Mouse (Mus musculus): ENCODE data around the gene Zbtb18. TPM values are rescaled to one million over a fixed set of nuclear protein-coding genes. Genes with fewer than 3 reads are reported as not detected.
A peak's percentile ranks its signal among the peaks of the same experiment; 100 is the strongest.
"Not testable (repeated sequence)": the region's sequence is repeated elsewhere in the genome, so short reads cannot be mapped to it uniquely, and the experiment has no call there.

The Zbtb18 gene
- polyA plus RNA-seq, 2 experiments from 2014 or later, result 2.2 to 3.8 TPM

DNA sequence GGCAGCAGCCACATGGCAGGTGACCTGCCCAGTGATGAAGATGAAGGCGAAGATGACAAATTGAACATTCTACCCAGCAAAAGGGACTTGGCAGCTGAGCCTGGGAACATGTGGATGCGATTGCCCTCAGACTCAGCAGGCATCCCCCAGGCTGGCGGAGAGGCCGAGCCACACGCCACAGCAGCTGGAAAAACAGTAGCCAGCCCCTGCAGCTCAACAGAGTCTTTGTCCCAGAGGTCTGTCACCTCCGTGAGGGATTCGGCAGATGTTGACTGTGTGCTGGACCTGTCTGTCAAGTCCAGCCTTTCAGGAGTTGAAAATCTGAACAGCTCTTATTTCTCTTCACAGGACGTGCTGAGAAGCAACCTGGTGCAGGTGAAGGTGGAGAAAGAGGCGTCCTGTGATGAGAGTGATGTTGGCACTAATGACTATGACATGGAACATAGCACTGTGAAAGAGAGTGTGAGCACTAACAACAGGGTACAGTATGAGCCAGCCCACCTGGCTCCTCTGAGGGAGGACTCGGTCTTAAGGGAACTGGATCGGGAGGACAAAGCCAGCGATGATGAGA is 5.5 kb downstream of the Zbtb18 start:
- no peak for ATAC-seq

DNA sequence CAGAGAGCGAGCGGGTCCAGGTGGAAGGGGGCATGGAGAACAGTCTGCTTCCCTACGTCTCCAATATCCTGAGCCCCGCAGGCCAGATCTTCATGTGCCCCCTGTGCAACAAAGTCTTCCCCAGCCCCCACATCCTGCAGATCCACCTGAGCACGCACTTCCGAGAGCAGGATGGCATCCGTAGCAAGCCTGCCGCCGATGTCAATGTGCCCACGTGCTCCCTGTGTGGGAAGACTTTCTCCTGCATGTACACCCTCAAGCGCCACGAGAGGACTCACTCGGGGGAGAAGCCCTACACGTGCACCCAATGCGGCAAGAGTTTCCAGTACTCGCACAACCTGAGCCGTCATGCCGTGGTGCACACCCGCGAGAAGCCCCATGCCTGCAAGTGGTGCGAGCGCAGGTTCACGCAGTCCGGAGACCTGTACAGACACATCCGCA is 6.0 kb downstream of the Zbtb18 start:
- no peak for ATAC-seq

DNA sequence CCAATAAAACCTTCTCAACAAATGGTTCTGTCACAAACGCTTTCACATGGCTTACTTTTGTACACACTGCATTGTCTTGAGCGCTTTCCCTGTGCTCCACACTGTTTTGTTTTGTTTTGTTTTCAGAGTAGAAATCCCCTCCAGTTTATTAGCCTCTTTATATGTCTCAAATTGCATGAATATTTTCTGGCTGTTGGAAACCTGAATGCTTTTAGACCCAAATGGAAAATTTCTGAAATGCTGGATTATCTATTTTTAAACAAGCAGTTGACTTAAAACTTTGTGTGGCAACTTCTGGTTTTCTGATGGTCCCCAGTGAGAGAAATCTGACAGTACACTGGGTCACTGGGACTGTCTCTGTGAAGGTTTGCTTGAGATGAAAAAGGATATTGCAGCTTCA is 6.8 kb downstream of the Zbtb18 start:
- no peak for ATAC-seq

GRCm38 (mm10) chr1:177449857-177450256 is 7.7 kb downstream of the Zbtb18 start:
- not testable (repeated sequence) for ATAC-seq

DNA sequence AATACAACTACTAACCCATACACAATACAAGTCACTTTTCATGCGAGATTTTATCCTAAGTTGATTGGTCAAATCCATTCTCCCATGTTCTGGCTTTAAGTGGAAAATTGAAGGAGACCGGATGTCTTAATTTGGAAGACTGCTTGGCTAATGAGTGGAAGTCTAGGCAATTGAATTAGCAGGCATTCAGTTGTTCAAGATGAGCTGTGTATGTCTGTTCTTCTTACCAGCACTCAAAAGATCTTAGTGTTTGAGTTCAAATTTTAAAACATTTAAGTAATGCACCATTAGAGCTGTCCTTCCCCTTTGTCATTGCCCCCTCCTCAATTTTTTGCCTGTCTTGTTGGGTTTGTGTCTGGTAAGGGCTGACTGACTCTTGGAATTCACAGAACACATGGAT is 8.9 kb downstream of the Zbtb18 start:
- ATAC-seq, result no peak

DNA sequence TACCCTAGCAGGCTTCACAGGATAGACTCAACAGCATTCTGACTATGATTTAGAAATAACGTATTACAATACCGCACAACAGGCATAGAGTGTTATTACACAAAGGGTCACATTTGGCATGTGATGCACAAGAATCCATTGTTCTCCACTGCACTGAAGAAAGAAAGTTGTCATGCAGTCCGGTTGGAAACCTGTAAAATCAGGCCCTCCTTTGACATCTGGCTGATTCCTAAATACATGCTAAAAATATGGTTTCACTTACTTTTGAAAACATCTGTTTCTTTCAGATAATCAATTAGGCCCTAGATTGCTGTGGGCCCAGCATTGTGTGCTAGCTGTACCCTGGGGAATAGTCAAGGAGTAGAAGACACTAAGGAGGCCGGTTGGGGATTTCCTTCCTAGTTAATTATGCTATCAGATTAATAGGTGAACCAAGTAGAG is 9.9 kb downstream of the Zbtb18 start:
- no peak for ATAC-seq

DNA sequence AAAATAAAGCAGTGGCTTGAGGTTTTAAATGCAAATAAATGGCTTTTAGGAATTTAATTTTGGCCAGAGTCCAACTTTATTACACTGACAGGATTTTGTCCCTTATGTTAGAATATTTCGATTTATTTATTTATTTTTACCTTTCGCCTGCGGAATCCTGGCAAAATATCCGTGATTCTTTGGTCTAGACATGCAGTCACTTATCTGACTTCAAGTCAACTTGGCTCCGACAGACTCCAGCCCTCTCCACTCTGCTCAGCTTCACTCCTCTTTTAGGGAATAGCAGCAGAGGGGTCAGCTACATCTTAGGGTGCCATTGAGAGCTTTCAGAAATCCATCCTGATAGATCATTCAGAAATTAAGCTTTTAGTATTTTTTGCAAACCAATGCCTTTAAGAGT is 10.8 kb downstream of the Zbtb18 start:
- no peak for ATAC-seq

DNA sequence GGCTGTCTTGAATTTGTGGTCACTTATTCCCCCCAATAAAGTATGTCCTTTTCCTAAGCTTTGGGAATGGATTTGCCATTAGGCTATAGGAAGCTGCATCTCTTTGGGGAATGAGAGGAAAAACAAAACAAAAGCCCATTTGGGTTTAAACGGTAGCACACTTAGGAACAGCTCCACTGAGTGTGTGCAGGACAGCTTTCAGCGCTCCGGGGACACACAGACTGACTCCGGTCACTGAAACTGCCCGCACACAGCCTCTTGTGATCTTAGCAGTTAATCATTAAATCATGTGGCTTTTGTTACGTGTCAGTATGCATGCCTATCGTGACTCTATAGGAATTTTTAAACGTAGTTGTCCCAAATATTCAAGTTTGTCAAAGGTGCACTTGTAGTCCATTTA is 11.7 kb downstream of the Zbtb18 start:
- no peak for ATAC-seq

DNA sequence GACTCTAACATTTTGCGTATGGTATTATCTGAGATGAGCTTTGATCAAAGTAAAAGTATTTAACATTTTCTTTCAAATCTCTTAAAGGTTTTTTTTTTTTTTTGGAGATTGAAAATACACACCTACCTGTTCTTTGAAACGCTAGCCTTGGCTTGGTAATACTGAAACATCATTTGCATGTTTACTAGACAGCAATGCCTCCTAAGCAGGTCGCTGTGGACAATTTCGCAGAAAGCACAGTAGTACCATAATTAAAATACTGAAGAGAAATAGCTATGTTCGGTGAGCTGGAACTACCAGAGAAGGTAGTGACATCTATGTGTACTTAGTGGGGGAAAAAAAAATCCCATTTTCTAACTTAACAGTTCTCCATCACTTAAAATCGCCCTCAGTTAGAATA is 12.3 kb downstream of the Zbtb18 start:
- peak; percentile 40 for ATAC-seq

GRCm38 (mm10) chr1:177455466-177455865 is 13.3 kb downstream of the Zbtb18 start:
- no peak for ATAC-seq

DNA sequence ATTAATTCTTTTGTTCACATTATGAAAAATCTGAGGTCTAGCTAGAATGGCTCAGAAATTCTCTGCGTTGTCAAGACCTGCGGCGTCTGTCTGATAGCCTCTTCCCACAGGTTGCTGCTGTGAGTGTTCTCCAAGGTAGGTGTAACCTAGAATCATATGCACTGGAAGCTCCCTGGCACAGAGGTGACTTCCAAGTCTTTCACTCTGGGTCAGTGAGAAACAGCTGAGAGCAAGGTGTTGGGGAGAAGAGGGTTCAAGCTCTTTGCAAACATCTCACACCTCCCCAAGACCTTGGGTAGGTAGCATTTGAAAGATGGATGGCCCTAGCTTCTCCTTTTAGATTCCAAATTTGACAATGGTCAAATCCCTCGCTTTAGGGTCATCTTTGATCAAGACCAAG is 14.1 kb downstream of the Zbtb18 start:
- no peak for ATAC-seq

- ATAC-seq, result peak; percentile 64
Measured at GRCm38 (mm10) chr1:177456772-177457171, 14.6 kb downstream of the Zbtb18 start.

GRCm38 (mm10) chr1:177457981-177458380 is 15.8 kb downstream of the Zbtb18 start:
- no peak for ATAC-seq

DNA sequence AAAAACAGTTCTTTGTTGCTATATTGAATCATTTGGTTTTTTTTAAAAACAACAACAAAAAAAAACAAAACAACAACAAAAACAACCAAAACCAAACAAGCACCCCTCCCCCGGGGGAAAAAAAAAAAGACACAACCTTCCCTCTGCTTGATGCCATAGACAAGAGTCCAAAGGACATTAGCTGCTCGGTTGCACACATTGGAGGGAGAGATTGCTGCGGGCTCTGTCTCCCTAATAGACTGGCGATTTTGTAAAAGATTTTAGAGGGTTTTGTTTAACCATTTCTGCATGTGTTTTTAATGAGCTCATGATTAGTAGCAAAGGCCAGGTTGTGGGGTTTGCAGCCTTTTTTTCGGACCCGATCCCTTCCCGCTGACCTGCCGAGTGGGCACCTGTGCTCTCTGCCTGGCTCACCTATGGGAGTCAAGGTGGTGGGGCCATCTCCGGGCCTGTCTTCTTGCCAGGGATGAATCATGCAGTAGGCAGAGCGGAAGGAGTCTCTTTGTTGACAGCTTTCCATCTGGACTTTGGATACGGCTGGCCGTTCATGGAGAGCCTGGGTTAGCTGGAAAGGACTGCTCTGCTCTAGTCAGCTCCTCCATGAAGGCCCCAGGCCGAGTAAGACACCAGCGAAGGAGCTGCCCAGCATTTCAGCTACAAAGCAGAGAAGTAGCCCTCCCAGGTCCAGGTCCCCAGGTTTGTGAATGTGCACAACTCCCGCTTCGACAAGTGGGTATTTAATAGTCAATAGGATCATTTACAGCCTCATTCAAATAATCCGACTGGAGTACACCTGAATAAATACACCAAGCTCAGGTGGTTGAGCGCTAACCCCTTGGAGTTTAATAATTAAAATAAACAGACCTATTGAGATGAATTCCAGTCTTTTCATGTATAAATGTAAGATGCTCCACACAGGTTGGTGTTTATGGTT is 16.6 kb downstream of the Zbtb18 start:
- no peak for ATAC-seq

DNA sequence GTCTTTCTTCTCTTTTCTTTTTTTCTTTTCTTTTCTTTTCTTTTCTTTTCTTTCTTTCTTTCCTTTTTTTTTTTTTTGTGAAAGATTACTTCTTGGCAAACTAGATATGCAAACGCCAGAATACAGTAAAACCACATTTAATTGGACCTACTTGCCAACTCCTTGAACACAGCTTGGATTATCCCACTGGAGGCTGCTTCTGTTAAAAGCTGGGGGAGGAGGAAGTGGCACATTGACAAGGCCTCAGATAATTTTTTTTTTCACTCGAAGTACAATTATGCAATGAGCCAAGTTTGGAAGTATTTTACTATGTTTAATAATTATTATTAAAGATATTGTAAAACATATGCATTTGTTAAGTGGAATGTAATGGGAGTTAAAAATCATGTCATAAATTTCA is 17.4 kb downstream of the Zbtb18 start:
- no peak for ATAC-seq

- peak; percentile 82 for ATAC-seq
Measured at GRCm38 (mm10) chr1:177467150-177467549, 25.0 kb downstream of the Zbtb18 start.

DNA sequence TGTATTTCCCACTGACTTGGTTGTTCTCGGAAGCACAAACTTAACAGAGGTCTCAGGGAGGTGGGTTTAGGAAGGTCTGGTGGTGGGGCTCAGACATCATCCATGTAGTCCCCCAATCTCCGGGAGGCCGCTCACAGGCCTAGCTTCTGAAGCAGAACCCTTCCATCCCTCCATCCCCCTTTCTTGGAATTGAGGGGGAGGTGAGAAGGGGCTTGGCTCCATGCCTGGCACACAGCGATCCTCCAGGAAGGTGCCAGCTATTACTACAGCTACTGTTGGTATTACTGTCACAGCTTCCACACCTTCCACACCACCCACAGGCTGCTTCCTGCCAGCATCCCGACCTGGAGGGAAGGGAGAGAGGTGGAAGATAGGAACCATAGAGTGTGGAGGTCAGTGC is 26.3 kb downstream of the Zbtb18 start:
- no peak for ATAC-seq

DNA sequence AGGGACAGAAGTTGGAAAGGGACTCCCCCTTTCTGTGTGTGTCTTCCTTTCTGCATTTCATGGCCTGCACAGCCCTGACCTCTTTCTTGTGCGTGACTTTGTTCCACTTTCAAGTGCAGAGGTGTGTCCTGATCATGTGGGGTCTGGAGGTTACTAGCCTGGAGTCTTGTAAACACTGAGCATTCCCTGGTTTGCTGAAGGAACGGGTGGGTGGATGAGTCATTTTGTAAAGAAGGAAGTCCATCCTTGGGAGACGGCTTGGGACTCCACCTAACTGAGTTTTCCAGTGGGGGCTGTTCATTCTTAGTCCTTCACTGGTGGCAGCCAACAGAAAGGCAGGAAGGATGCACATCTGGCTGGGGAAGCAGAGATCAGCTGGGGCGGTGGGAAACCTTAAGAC is 27.9 kb downstream of the Zbtb18 start:
- no peak for ATAC-seq

GRCm38 (mm10) chr1:177470951-177471350 is 28.8 kb downstream of the Zbtb18 start:
- ATAC-seq, result no peak

DNA sequence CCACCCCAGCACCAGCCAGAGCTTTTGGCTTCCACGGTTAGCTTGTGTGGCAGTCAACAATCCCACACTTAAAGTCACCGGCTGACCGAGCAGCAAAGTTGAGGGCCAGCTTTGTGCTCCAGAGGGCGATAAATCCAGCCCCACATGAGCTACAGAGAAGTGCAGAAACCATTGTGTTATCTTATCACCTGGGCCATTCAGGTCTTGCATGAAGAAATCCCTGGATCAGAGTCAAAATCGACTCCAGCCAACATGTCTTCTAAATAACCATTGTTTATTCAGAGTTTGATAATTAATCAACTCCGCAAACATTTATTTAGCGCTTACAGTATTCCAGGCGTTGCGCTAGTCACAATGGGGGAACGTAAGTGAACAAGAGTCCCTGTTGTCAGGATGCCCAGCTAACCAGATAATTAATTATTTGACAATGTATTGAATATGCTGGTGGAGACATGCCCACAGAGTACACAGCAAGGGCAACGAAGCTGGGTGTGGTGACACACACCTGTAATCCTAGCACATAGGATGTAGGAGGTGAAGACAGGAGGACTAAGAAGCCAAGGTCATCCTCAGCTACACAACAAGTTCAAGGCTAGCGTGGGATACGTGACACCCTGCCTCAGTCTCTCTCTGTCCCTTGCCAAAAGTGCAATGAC is 33.5 kb downstream of the Zbtb18 start:
- ATAC-seq, result no peak

- ATAC-seq, result no peak
Measured at GRCm38 (mm10) chr1:177478578-177478977, 36.4 kb downstream of the Zbtb18 start.

DNA sequence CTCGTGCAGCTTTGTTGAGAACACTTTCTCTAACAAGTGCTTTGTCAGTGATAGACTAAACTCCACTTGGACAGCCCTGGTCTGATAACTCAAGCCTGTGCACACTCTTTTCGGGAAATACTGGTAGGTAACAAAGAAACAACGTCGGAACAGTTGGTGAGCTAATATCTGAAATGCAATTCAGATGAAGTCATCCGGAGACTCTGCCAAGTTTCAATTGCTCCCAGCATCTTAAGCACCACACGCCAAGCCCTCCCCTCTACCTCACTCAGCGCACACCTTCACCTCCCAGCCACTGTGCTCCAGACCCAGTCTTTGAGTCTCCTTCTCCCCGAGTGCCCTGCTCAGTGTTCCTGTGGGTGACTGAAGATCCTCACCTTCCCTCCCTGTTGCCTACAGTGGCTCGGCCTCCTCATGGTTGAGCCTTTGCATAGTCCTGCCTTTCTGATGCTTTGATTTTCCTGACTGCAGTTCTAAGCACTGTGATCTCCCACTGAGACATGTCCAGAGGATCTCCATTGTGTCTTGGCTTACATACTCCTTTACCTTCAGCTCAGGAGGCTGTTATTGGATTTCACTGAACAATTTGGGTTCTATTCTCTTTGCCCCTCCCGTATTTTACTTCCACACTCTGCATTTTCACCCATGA is 37.3 kb downstream of the Zbtb18 start:
- ATAC-seq, result no peak

GRCm38 (mm10) chr1:177483612-177484011 is 41.5 kb downstream of the Zbtb18 start:
- ATAC-seq, result no peak
